Mouse (Mus musculus) liver, embryonic 14.5 days (tissue): ENCODE data around the gene Pcnp. TPM values are rescaled to one million over a fixed set of nuclear protein-coding genes. Genes with fewer than 3 reads are reported as not detected.

Experiments
- ATAC-seq: fragments of 200-750 bp; cut with Nextera tagmentation; 2 replicates; pipeline ENCODE4 v1.8.0; 2017; ENCODE audit warnings: moderate number of reproducible peaks, mild to moderate bottlenecking, moderate library complexity; ENCODE audit not compliant: insufficient read depth
- DNase-seq, 3 experiments: peaks; one replicate each; pipeline ENCODE4 v3.0.0-alpha.2; 2012 to 2013; ENCODE audit warnings: low read depth in 3 of 3, low spot score in 3 of 3
- H3K27ac ChIP-seq: fragments of 300-500 bp; sonication (generic); 2 replicates; pipeline ENCODE4 v1.5.1; 2014; ENCODE audit warnings: moderate library complexity, mild to moderate bottlenecking, control low read depth, inconsistent platforms
- H3K27me3 ChIP-seq: fragments of 300-500 bp; sonication (generic); 2 replicates; pipeline ENCODE4 v1.6.1; 2014; ENCODE audit warnings: mild to moderate bottlenecking, low read length, moderate library complexity; ENCODE audit not compliant: control insufficient read depth, insufficient read depth
- H3K36me3 ChIP-seq: fragments of 300-500 bp; sonication (generic); replicated peaks from 2 replicates; pipeline ENCODE4 v1.6.1; 2014; ENCODE audit warnings: low read depth; ENCODE audit not compliant: control insufficient read depth, insufficient read depth
- H3K4me1 ChIP-seq, 2 experiments: fragments of 200-500 bp in 1 of 2; fragments of 300-500 bp in 1 of 2; sonication (generic) in 1 of 2; replicated peaks; 2 replicates each; pipeline ENCODE4 v1.6.1; 2012 to 2014; ENCODE audit warnings: antibody characterized with exemption in 1 of 2, inconsistent platforms in 1 of 2, low read length in 1 of 2; ENCODE audit not compliant: control insufficient read depth in 2 of 2, insufficient read depth in 2 of 2
- H3K4me2 ChIP-seq: fragments of 300-500 bp; sonication (generic); 2 replicates; pipeline ENCODE4 v1.6.1; 2014; ENCODE audit warnings: low read depth, mild to moderate bottlenecking, control low read depth, moderate library complexity
- H3K4me3 ChIP-seq, 2 experiments: fragments of 200-500 bp in 1 of 2; fragments of 300-500 bp in 1 of 2; sonication (generic) in 1 of 2; 2 replicates each; pipeline ENCODE4 v1.5.1; 2012 to 2014; ENCODE audit warnings: low read depth in 2 of 2, low read length in 2 of 2, mild to moderate bottlenecking in 2 of 2, control low read depth in 1 of 2, inconsistent platforms in 1 of 2, moderate library complexity in 1 of 2; ENCODE audit not compliant: insufficient read depth in 1 of 2
- H3K9ac ChIP-seq: fragments of 300-500 bp; sonication (generic); replicated peaks from 2 replicates; pipeline ENCODE4 v1.6.1; 2014; ENCODE audit warnings: mild to moderate bottlenecking, control low read depth, moderate library complexity
- H3K9me3 ChIP-seq: fragments of 300-500 bp; sonication (generic); 2 replicates; pipeline ENCODE4 v1.6.1; 2016; ENCODE audit warnings: low read length, mixed read lengths; ENCODE audit not compliant: control insufficient read depth
- CTCF ChIP-seq: IDR thresholded peaks from 2 replicates; pipeline ENCODE4 v1.5.1; 2016; ENCODE audit warnings: antibody characterized with exemption, low read depth, control low read depth
- EP300 ChIP-seq: IDR thresholded peaks from 2 replicates; pipeline ENCODE4 v1.6.1; 2016; ENCODE audit warnings: antibody characterized with exemption, low read depth
- WGBS: fragments of 180-500 bp; shearing (Covaris S2); extraction: QIAGEN DNeasy Blood & Tissue Kit; methylation state at CpG from one replicate; pipeline ENCODE4 v1.1.7; 2014; ENCODE audit not compliant: insufficient replicate concordance; 5-methylcytosine and 5-hydroxymethylcytosine counted together
- polyA plus RNA-seq, 2 experiments: library from polyadenylated mRNA; depleted of rRNA in 1 of 2; stranded (reverse) in 1 of 2; unstranded in 1 of 2; fragments of >200 nt; fragmentation: Nextera tagmentation in 1 of 2; extraction: Ambion mirVana in 1 of 2; gene quantifications; 2 replicates each; pipeline versions ENCODE4 v1.2.1 to v1.2.3; 2012 to 2014

Gene Pcnp
- polyA plus RNA-seq, 2 experiments, result 33.6 to 102 TPM

DNA sequence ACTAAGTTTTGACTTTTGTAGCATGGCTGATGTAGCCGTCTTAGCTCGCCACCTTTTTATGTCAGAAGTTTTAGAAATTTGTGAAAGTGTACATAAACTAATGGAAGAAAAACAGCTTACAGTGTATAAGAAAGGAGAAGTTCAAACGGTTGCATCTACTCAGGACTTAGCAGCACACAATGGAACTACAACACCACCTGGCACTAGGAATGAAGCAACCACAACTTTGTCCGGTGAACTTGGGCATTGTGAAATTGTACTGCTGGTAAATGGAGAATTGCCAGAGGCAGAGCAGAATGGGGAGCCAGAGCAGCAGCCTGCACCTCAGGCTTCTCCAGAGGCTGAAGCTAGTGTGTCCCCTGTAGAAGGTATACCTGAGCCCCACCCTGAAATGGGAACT, 39.2 kb downstream of the Pcnp start:
- DNase-seq (no peak), ATAC-seq (no peak)
- H3K9me3 ChIP-seq, result no peaks in the 10 kb centered on the region
- no peak overlapping the region for H3K27ac ChIP-seq
- no peaks in the 10 kb centered on the region for H3K27me3 ChIP-seq
- H3K9ac ChIP-seq, result no peak overlapping the region
- TF ChIP-seq EP300, result no peak
- no peak for TF ChIP-seq CTCF
- no peak overlapping the region for H3K4me2 ChIP-seq
- no peak overlapping the region for H3K4me3 ChIP-seq
- WGBS, result 76% methylated on average over 4 of the region's 4 CpGs
- H3K36me3 ChIP-seq, result peaks cover 46% of the 10 kb centered on the region
- H3K4me1 ChIP-seq, result no peaks in the 10 kb centered on the region

GRCm38 (mm10) chr16:55986001-55986400, 43.5 kb downstream of the Pcnp start:
- no peak for DNase-seq
- H3K36me3 ChIP-seq, result peaks cover 52% of the 10 kb centered on the region
- no peaks in the 10 kb centered on the region for H3K27me3 ChIP-seq
- H3K9me3 ChIP-seq, result no peaks in the 10 kb centered on the region
- no peak overlapping the region for H3K4me2 ChIP-seq
- no peak overlapping the region for H3K9ac ChIP-seq
- TF ChIP-seq CTCF, result no peak
- no peak for TF ChIP-seq EP300
- H3K4me1 ChIP-seq, result no peaks in the 10 kb centered on the region
- H3K27ac ChIP-seq, result no peak overlapping the region
- H3K4me3 ChIP-seq, result no peak overlapping the region
- no peak for ATAC-seq
- 88% methylated on average over 3 of the region's 3 CpGs for WGBS

DNA sequence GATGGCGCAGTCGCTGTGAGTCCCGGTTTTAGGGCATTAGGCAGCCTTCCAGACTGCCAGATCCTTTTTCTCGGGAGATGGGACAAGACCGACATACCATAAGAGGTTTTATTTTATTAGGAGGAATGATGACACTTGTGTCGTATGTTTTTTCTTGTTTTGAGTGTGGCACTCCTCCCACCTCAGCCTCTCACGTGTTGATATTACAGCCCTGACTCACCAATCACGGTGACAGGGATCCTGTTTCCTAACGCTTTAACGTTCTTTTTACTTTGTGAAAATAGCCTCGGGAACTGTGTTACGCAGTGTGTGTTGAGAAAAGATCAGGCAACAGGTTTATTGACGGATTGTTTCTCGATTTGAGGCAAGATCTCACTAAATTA, 54.6 kb downstream of the Pcnp start:
- Histone ChIP-seq H3K4me3 (peak overlapping the region; percentile 85 to 97), H3K4me1 (peaks cover 18% of the 10 kb centered on the region in 2 experiments), H3K36me3 (peaks cover 29% of the 10 kb centered on the region), H3K27ac (peak overlapping the region; percentile 86), H3K9ac (peak overlapping the region; percentile 98), H3K4me2 (peak overlapping the region; percentile 98), H3K27me3 (no peaks in the 10 kb centered on the region), H3K9me3 (no peaks in the 10 kb centered on the region)
- peak; percentile 19; the same call in 1 of the 2 replicates for ATAC-seq
- WGBS, result 8% methylated on average over 14 of the region's 14 CpGs
- peak in 1 of 3 experiments; percentile 24 for DNase-seq
- TF ChIP-seq CTCF (no peak), EP300 (no peak)

DNA sequence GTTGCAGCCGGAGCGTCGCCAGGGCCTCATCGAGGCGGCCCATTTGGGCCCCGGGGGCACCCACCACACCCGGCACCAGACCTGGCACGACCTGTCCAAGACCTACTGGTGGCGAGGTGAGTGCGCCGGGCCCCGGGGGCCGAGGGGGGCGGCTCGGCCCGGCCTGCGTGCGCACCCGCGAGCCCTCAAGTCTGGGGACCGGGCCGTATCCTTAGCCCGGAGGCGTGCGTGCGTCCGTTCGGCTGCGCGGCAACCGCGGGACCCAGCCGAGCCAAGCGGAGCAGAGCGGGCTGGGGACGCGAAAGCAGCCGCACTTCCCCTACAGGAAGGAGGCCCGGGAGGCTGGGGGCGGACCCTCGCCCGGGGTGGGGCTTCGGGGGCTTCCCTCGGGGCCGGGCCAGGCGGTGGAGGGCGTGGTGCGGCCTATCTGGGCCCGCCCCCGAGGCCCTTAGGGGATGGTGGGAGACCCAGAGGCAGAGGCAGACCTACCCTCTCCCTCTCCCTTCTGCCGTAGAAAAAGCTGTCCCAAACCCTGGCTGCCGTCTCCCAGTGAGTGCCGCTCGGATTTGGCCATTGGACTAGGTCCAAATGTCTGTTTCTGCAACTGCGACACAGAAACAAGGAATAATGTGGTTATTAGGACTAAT, 55.2 kb downstream of the Pcnp start:
- H3K9me3 ChIP-seq, result no peaks in the 10 kb centered on the region
- peaks cover 18% of the 10 kb centered on the region in 2 experiments for H3K4me1 ChIP-seq
- WGBS, result under 1% methylated on average over 51 of the region's 55 CpGs
- H3K4me2 ChIP-seq, result peak overlapping the region; percentile 98
- TF ChIP-seq EP300 (no peak), CTCF (no peak)
- ATAC-seq, result peak; percentile 80
- peak overlapping the region; percentile 85 to 97 for H3K4me3 ChIP-seq
- H3K36me3 ChIP-seq, result peaks cover 35% of the 10 kb centered on the region
- H3K9ac ChIP-seq, result peak overlapping the region; percentile 98
- H3K27ac ChIP-seq, result peak overlapping the region; percentile 86
- peak; percentile 68 to 72 (median 69) for DNase-seq
- no peaks in the 10 kb centered on the region for H3K27me3 ChIP-seq

DNA sequence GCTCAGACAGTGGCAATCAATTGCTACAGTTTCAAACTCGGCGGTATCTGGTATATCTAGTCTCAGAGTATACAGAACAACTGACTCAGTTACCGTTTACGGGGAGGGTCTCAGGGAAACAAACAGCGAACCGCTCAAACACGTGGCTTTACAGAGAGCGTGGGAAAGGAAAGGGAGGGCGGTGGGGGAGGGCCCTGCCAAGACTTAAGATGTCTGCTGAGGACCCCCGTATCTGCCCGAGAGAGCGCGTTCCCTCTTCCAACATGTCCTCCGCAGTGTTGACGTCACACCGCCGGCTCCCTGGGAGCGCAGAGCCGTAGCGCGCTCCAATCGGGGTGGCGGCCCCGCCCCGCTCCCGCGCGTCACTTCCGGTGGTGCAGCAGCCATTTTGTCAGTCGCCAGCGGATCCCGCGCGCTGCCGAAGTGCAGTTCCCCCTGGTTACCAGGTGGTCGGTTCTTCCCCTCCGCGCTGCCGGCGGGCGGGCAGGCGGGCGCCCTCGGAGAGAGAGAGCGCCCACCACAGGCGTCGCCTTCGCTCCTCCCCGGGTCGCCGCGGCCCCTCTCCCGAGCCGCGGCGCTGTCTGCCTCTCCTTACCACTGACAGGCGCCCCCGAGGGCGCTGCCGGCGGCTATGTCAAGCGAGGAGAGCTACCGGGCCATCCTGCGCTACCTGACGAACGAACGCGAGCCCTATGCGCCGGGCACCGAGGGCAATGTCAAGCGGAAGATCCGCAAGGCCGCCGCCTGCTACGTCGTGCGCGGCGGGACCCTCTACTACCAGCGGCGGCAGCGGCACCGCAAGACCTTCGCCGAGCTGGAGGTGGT, 55.9 kb downstream of the Pcnp start, which contains the start of gene Zbtb11:
Gene Zbtb11, plus strand, starts transcription at position 453 of the 825 bp plus-strand sequence.
- 0 out of 2 replicates have a peak, but pooled peaks have one; percentile 3 for TF ChIP-seq EP300
- no peak; the same call in 1 of the 2 replicates for TF ChIP-seq CTCF
- ATAC-seq, result peak; percentile 90
- Histone ChIP-seq H3K4me3 (peak within 1 kb of the TSS; percentile 85 to 97), H3K9ac (peak within 1 kb of the TSS; percentile 98), H3K36me3 (peaks cover 42% of the 10 kb centered on the region), H3K4me1 (peaks cover 18% of the 10 kb centered on the region in 2 experiments), H3K9me3 (no peaks in the 10 kb centered on the region), H3K27ac (peak within 1 kb of the TSS; percentile 86), H3K27me3 (no peaks in the 10 kb centered on the region), H3K4me2 (peak within 1 kb of the TSS; percentile 98)
- under 1% methylated on average over 79 of the region's 86 CpGs for WGBS
- peak; percentile 95 to 96 (median 95) for DNase-seq
